Mouse (Mus musculus) neural tube, embryonic 14.5 days (tissue): Measurements from ENCODE around the gene Ttll12. TPM values are rescaled to one million over a fixed set of nuclear protein-coding genes. Genes with fewer than 3 reads are reported as not detected.
A peak's percentile ranks its signal among the peaks of the same experiment; 100 is the strongest.

Experiments used
- ATAC-seq: fragments of 200-750 bp; cut with Nextera tagmentation; 2 replicates; pipeline ENCODE4 v1.8.0; 2017; ENCODE audit warnings: low read depth, mild to moderate bottlenecking, moderate TSS enrichment, moderate library complexity
- H3K27ac ChIP-seq: fragments of 300-500 bp; sonication (generic); 2 replicates; pipeline ENCODE4 v1.5.1; 2014; ENCODE audit warnings: low read depth, mild to moderate bottlenecking, control low read depth, low read length, moderate library complexity, mixed read lengths
- H3K27me3 ChIP-seq: fragments of 300-500 bp; sonication (generic); 2 replicates; pipeline ENCODE4 v1.6.1; 2014; ENCODE audit warnings: low read length; ENCODE audit not compliant: control insufficient read depth, insufficient read depth
- H3K36me3 ChIP-seq: fragments of 300-500 bp; sonication (generic); 2 replicates; pipeline ENCODE4 v1.6.1; 2014; ENCODE audit warnings: low read length, mixed read lengths; ENCODE audit not compliant: control insufficient read depth, insufficient read depth
- H3K4me1 ChIP-seq: fragments of 300-500 bp; sonication (generic); 2 replicates; pipeline ENCODE4 v1.6.1; 2014; ENCODE audit warnings: low read length; ENCODE audit not compliant: control insufficient read depth, insufficient read depth
- H3K4me2 ChIP-seq: fragments of 300-500 bp; sonication (generic); 2 replicates; pipeline ENCODE4 v1.6.1; 2014; ENCODE audit warnings: mild to moderate bottlenecking, low read depth, low read length, control low read depth
- H3K4me3 ChIP-seq: fragments of 300-500 bp; sonication (generic); 2 replicates; pipeline ENCODE4 v1.5.1; 2014; ENCODE audit warnings: low read depth, low read length, control low read depth, mixed read lengths
- H3K9ac ChIP-seq: fragments of 300-500 bp; sonication (generic); replicated peaks from 2 replicates; pipeline ENCODE4 v1.6.1; 2014; ENCODE audit warnings: low read depth, mild to moderate bottlenecking, control low read depth, low read length, mixed read lengths
- H3K9me3 ChIP-seq: fragments of 300-500 bp; sonication (generic); 2 replicates; pipeline ENCODE4 v1.6.1; 2016; ENCODE audit warnings: low read length; ENCODE audit not compliant: control insufficient read depth
- WGBS: fragments of 180-500 bp; shearing (Covaris S2); extraction: QIAGEN DNeasy Blood & Tissue Kit; methylation state at CpG from one replicate; pipeline ENCODE4 v1.1.7; 2014; 5-methylcytosine and 5-hydroxymethylcytosine counted together
- polyA plus RNA-seq: library from polyadenylated mRNA; unstranded; fragments of >200 nt; fragmentation: Nextera tagmentation; extraction: Ambion mirVana; gene quantifications from 2 replicates; pipeline ENCODE4 v1.2.1, GENCODE M21; 2014

Gene Ttll12
- polyA plus RNA-seq, 1 experiment from 2014 or later: 39.8 TPM

- H3K4me2 ChIP-seq: no peak overlapping the region
- 72% methylated on average over 4 of the region's 4 CpGs for WGBS
- no peak for ATAC-seq
Measured at GRCm38 (mm10) chr15:83528892-83529291, 66.1 kb downstream of the Ttll12 start.

GRCm38 (mm10) chr15:83527747-83528146, 67.2 kb downstream of the Ttll12 start:
- H3K9me3 ChIP-seq: no peaks in the 10 kb centered on the region
- no peak overlapping the region for H3K4me3 ChIP-seq
- peaks cover 15% of the 10 kb centered on the region for H3K4me1 ChIP-seq
- no peak for ATAC-seq
- H3K9ac ChIP-seq: no peak overlapping the region
- no peaks in the 10 kb centered on the region for H3K36me3 ChIP-seq
- 70% methylated on average over 2 of the region's 2 CpGs for WGBS
- H3K27ac ChIP-seq: no peak overlapping the region
- H3K4me2 ChIP-seq: no peak overlapping the region
- peaks cover 16% of the 10 kb centered on the region for H3K27me3 ChIP-seq

More at GRCm38 (mm10) chr15:83528892-83529291, 66.1 kb downstream of the Ttll12 start:
- Histone ChIP-seq H3K4me1 (peaks cover 15% of the 10 kb centered on the region), H3K27me3 (peaks cover 16% of the 10 kb centered on the region), H3K27ac (no peak overlapping the region), H3K36me3 (no peaks in the 10 kb centered on the region), H3K9me3 (no peaks in the 10 kb centered on the region), H3K9ac (no peak overlapping the region), H3K4me3 (no peak overlapping the region)

GRCm38 (mm10) chr15:83527092-83527437, 67.9 kb downstream of the Ttll12 start:
- Histone ChIP-seq H3K27ac (no peak overlapping the region), H3K9me3 (no peaks in the 10 kb centered on the region), H3K4me3 (peak overlapping the region; percentile 36), H3K36me3 (no peaks in the 10 kb centered on the region), H3K4me2 (peak overlapping the region; percentile 93), H3K4me1 (peaks cover 15% of the 10 kb centered on the region), H3K27me3 (peaks cover 16% of the 10 kb centered on the region), H3K9ac (peak overlapping the region; percentile 12; the same call in 1 of the 2 replicates)
- WGBS: under 1% methylated on average over 26 of the region's 26 CpGs
- ATAC-seq: 0 out of 2 replicates have a peak, but pooled peaks have one; percentile 28

- Histone ChIP-seq H3K4me3 (peak within 1 kb of the TSS; percentile 36), H3K9me3 (no peaks in the 10 kb centered on the region), H3K4me1 (peaks cover 15% of the 10 kb centered on the region), H3K4me2 (peak within 1 kb of the TSS; percentile 93), H3K27ac (no peak within 1 kb of the TSS), H3K27me3 (peaks cover 16% of the 10 kb centered on the region), H3K9ac (peak within 1 kb of the TSS; percentile 25; the same call in 1 of the 2 replicates), H3K36me3 (no peaks in the 10 kb centered on the region)
- under 1% methylated on average over 45 of the region's 45 CpGs for WGBS
- peak; percentile 31; the same call in 1 of the 2 replicates for ATAC-seq
Measured at GRCm38 (mm10) chr15:83526424-83527091, 68.4 kb downstream of the Ttll12 start, which contains the start of gene Bik. Bik (plus strand) TSS chr15:83526862.

Other genes with a start within 250 kb of the Ttll12 start
- 37.4 and 40.3 TPM in 2 replicates for gene Arfgap3, start 244.9 kb downstream of the Ttll12 start, polyA plus RNA-seq
- 17.4 and 20.7 TPM in 2 replicates for gene Pacsin2, start 130.6 kb downstream of the Ttll12 start, polyA plus RNA-seq
- 90.0 and 90.4 TPM in 2 replicates for gene Ttll1, start 84.3 kb downstream of the Ttll12 start, polyA plus RNA-seq
- 0.52 and 0.73 TPM in 2 replicates for gene Bik, start 68.3 kb downstream of the Ttll12 start, polyA plus RNA-seq
- 4.7 and 7.7 TPM in 2 replicates for gene Tspo, start 31.6 kb downstream of the Ttll12 start, polyA plus RNA-seq
- 31.8 and 36.6 TPM in 2 replicates for gene Mcat, start 31.4 kb downstream of the Ttll12 start, polyA plus RNA-seq
- gene Scube1, start 129.9 kb upstream of the Ttll12 start, polyA plus RNA-seq: 9.4 and 14.1 TPM in 2 replicates
- 37.6 and 39.2 TPM in 2 replicates for gene Mpped1, start 184.3 kb upstream of the Ttll12 start, polyA plus RNA-seq